Mouse (Mus musculus) hindbrain, embryonic 15.5 days (tissue): ENCODE results near the gene Perp. TPM values are rescaled to one million over a fixed set of nuclear protein-coding genes. Genes with fewer than 3 reads are reported as not detected.

Source experiments
- ATAC-seq: fragments of 200-750 bp; cut with Nextera tagmentation; 2 replicates; pipeline ENCODE4 v1.8.0; 2017; ENCODE audit warnings: low read depth, moderate number of reproducible peaks, moderate TSS enrichment; ENCODE audit not compliant: low FRiP score
- H3K27ac ChIP-seq: fragments of 300-500 bp; sonication (generic); replicated peaks from 2 replicates; pipeline ENCODE4 v1.5.1; 2015; ENCODE audit warnings: mild to moderate bottlenecking, inconsistent platforms
- H3K27me3 ChIP-seq: fragments of 300-500 bp; sonication (generic); 2 replicates; pipeline ENCODE4 v1.6.1; 2015; ENCODE audit warnings: control low read depth, inconsistent platforms
- H3K36me3 ChIP-seq: fragments of 300-500 bp; sonication (generic); 2 replicates; pipeline ENCODE4 v1.6.1; 2015; ENCODE audit warnings: control low read depth, inconsistent platforms
- H3K4me1 ChIP-seq: fragments of 300-500 bp; sonication (generic); replicated peaks from 2 replicates; pipeline ENCODE4 v1.6.1; 2015; ENCODE audit warnings: control low read depth, inconsistent platforms
- H3K4me2 ChIP-seq: fragments of 300-500 bp; sonication (generic); 2 replicates; pipeline ENCODE4 v1.6.1; 2015; ENCODE audit warnings: moderate library complexity, mild to moderate bottlenecking, inconsistent platforms
- H3K4me3 ChIP-seq: fragments of 300-500 bp; sonication (generic); 2 replicates; pipeline ENCODE4 v1.5.1; 2015; ENCODE audit warnings: mild to moderate bottlenecking, inconsistent platforms
- H3K9ac ChIP-seq: fragments of 300-500 bp; sonication (generic); 2 replicates; pipeline ENCODE4 v1.6.1; 2015; ENCODE audit warnings: inconsistent platforms
- H3K9me3 ChIP-seq: fragments of 300-500 bp; sonication (generic); 2 replicates; pipeline ENCODE4 v1.6.1; 2016; ENCODE audit warnings: control low read depth, inconsistent platforms
- WGBS: fragments of 180-500 bp; shearing (Covaris S2); methylation state at CpG from one replicate; pipeline ENCODE4 v1.1.7; 2015; 5-methylcytosine and 5-hydroxymethylcytosine counted together
- polyA plus RNA-seq: library from polyadenylated mRNA; unstranded; fragments of >200 nt; fragmentation: Nextera tagmentation; extraction: Ambion mirVana; gene quantifications from 2 replicates; pipeline ENCODE4 v1.2.1, GENCODE M21; 2015

The Perp gene
- polyA plus RNA-seq, 1 experiment from 2014 or later, result 10.0 TPM

DNA sequence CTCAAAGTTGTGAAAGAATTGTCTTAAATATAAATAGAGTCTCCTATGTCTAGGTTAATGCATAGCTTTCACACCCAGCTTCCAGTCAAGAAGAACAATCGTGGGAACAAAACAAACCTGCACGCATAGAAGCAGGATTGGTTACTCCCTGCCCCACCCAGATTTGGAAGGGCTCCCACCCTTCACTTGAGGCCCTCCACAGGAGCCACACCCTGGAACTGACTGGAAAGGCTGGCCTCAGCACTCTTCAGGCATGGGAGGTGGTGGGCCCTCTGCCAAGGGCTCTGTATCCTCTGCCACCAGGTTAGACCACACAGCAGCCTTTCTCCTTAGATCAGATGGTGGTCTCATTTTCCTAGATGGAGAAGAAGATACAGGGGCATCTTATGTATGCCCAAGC lies 26.2 kb downstream of the Perp start:
- ATAC-seq, result no peak
- no peak overlapping the region for H3K4me2 ChIP-seq

DNA sequence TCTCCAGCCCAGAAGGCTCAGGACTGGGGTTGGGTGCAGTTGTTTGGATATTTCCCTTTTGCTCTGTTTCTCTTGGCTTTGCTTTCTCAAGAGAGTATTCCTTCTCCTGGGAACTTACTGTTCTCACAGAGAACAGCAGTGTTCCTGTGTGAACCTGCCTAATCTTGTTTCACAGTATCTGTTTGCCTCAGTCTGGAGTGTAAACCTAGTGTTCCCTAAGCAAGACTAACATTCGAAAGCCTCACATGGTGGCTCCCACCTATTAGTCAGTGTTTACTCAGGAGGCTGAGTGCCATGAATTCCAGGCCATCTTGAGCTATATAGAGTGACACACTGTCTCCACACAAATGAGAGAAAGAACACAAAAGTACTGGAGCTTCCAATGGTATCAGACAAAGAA lies 31.4 kb downstream of the Perp start:
- no peak overlapping the region for H3K27ac ChIP-seq
- H3K36me3 ChIP-seq, result no peaks in the 10 kb centered on the region
- H3K4me1 ChIP-seq, result no peaks in the 10 kb centered on the region
- H3K9me3 ChIP-seq, result no peaks in the 10 kb centered on the region
- WGBS, result 65% methylated on average over 1 of the region's 1 CpGs
- no peak overlapping the region for H3K4me2 ChIP-seq
- H3K27me3 ChIP-seq, result no peaks in the 10 kb centered on the region
- ATAC-seq, result no peak
- no peak overlapping the region for H3K4me3 ChIP-seq
- no peak overlapping the region for H3K9ac ChIP-seq

More for the DNA sequence above, 26.2 kb downstream of the Perp start:
- no peak overlapping the region for H3K4me3 ChIP-seq
- H3K36me3 ChIP-seq, result no peaks in the 10 kb centered on the region
- no peaks in the 10 kb centered on the region for H3K27me3 ChIP-seq
- H3K27ac ChIP-seq, result no peak overlapping the region
- no peaks in the 10 kb centered on the region for H3K4me1 ChIP-seq
- whole genome bisulfite sequencing, result 91% methylated on average over 2 of the region's 2 CpGs
- no peak overlapping the region for H3K9ac ChIP-seq
- no peaks in the 10 kb centered on the region for H3K9me3 ChIP-seq

DNA sequence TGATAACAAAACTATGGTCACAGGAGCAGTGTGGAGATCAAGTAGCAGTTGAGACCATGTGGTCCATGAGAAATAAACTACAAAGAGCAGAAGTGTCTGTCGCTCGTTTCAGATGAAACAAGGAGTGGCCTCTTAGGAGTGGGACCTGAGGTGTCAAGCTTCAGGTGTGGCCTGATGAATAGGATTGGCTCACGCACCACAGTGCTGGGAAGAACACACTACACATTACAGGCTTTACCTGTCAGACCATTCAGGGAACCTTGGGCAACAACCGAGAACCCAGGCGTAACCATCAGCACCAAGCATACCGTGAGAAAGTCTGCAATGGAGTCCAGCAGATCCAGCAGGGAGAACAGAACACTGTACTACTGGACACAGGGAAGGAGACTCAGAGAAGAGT lies 33.3 kb downstream of the Perp start:
- Histone ChIP-seq H3K4me2 (no peak overlapping the region), H3K4me3 (no peak overlapping the region), H3K4me1 (no peaks in the 10 kb centered on the region), H3K9me3 (no peaks in the 10 kb centered on the region), H3K27ac (no peak overlapping the region), H3K36me3 (no peaks in the 10 kb centered on the region), H3K27me3 (no peaks in the 10 kb centered on the region), H3K9ac (no peak overlapping the region)
- ATAC-seq, result no peak
- 95% methylated on average over 6 of the region's 6 CpGs for WGBS

DNA sequence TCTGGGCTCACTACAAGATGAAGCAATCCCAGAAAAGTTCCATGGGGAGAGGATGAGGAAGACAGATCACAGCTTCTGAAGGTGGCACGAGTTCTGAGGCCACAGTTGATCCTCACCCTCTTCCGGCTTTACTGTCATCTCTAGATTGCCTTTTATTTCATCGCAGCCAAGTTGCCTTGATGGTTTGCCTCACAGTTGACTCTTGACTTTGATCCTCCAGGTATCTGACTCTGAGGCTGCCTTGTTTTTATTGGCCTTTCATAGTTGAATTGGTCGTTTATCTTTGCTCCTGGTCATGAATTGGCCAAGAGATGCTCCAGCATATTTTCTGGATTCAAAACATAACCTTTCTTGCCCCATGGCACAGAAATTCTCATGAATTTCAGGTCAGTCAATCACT lies 34.3 kb downstream of the Perp start:
- Histone ChIP-seq H3K9ac (no peak overlapping the region), H3K4me3 (no peak overlapping the region), H3K4me1 (no peaks in the 10 kb centered on the region), H3K9me3 (no peaks in the 10 kb centered on the region), H3K4me2 (no peak overlapping the region), H3K27me3 (no peaks in the 10 kb centered on the region), H3K36me3 (no peaks in the 10 kb centered on the region), H3K27ac (no peak overlapping the region)
- no peak for ATAC-seq
- 78% methylated on average over 4 of the region's 4 CpGs for WGBS

DNA sequence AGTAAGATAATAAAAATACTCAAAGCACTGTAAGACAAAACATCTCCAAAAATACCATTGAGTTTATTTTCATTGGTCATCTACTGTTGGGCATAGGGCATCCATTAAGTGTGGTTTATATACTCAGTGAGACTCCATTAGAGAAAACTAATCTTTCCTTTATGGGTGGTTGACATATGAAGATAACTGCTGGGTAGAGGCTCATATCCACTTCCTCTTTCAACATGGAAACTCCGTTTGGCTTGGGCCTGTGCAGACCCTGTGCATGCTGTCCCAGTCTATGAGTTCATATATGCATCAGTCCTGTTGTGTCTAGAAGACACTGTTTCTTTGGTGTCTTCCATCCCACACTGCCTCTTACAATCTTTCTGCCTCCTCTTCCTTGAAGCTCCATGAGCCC lies 34.9 kb downstream of the Perp start:
- no peak overlapping the region for H3K4me2 ChIP-seq
- no peak overlapping the region for H3K27ac ChIP-seq
- H3K36me3 ChIP-seq, result no peaks in the 10 kb centered on the region
- no peaks in the 10 kb centered on the region for H3K4me1 ChIP-seq
- H3K4me3 ChIP-seq, result no peak overlapping the region
- no peaks in the 10 kb centered on the region for H3K27me3 ChIP-seq
- no peaks in the 10 kb centered on the region for H3K9me3 ChIP-seq
- ATAC-seq, result no peak
- no peak overlapping the region for H3K9ac ChIP-seq
- 93% methylated on average over 1 of the region's 1 CpGs for WGBS

DNA sequence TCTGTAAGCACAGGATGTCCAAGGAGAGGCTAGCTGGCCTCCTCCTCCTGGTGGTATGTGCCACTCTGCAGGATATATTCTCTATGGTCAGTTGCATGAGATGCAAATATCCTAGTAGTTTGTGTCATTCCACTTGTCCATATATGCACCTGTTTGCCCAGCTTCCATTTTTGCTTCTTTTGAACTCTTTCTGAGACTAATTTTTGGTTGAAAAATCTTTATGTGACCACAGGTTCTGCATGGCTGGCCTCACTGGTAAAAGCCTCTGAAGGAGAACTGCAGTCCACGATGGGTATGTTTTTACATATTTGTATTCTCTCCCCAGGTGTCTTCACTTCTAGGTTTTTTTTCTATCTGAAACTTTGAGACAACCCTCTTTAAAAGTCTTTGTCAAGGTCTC lies 37.4 kb downstream of the Perp start:
- Histone ChIP-seq H3K36me3 (no peaks in the 10 kb centered on the region), H3K9ac (no peak overlapping the region), H3K27ac (no peak overlapping the region), H3K4me1 (no peaks in the 10 kb centered on the region), H3K4me3 (no peak overlapping the region), H3K27me3 (no peaks in the 10 kb centered on the region), H3K4me2 (no peak overlapping the region), H3K9me3 (no peaks in the 10 kb centered on the region)
- no peak for ATAC-seq
- 76% methylated on average over 1 of the region's 1 CpGs for WGBS

DNA sequence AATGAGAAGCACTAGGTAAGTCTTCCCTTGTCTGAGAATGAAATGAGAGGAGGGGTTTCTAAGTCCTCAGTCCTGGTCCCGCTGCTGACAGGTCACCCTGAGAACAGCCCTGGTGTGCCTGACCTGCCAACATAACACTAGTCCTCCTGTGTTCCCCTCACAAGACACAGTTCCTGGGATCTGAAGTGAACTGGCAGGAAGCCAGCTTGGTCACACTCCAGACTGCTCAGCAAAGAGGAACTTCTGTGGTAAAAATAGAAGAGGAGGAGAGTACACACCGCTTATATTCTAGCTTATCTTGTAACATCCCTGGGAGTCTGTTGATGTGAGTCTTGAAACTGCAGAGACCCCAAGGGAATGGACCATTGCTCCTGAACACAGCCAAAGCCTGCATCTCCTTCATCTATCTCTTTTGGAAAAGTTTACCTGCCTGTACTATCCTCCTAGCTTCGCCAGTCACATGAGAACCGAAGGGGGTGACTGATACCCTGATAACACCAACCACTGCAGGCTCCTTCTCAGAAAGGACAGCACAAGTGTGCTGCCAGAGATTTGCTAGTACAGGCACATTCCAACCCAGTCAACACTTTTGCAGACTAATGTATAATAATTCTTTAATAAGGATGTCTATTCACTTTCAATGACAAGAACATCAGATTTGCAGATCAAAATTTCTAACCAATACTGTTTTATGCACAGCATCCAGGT lies 42.3 kb downstream of the Perp start:
- ATAC-seq, result 0 out of 2 replicates have a peak, but pooled peaks have one; percentile 56
- H3K4me1 ChIP-seq, result no peaks in the 10 kb centered on the region
- no peaks in the 10 kb centered on the region for H3K36me3 ChIP-seq
- no peak overlapping the region for H3K4me3 ChIP-seq
- no peak overlapping the region for H3K27ac ChIP-seq
- no peak overlapping the region for H3K4me2 ChIP-seq
- H3K9ac ChIP-seq, result no peak overlapping the region
- no peaks in the 10 kb centered on the region for H3K27me3 ChIP-seq
- WGBS, result 79% methylated on average over 4 of the region's 4 CpGs
- no peaks in the 10 kb centered on the region for H3K9me3 ChIP-seq

DNA sequence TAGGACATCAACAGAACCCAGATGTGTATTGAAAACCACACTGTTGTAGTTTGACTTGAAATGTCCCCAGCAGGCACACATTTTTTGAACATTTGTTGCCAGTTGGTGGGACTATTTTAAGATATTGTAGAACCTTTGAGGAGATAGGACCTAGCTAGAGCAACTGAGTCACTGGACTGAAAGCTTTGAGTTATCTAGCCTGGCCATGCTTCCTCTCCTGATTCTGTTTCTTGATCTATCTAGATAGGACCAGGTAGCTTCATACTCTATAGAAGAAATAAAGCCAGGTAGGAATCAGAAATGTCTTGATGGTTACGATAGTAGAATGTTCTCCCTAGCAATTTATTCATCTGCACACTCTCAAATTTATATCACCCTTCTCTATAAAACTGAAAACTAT lies 43.9 kb downstream of the Perp start:
- Histone ChIP-seq H3K27me3 (no peaks in the 10 kb centered on the region), H3K4me1 (no peaks in the 10 kb centered on the region), H3K9me3 (no peaks in the 10 kb centered on the region), H3K27ac (no peak overlapping the region), H3K4me2 (no peak overlapping the region), H3K36me3 (no peaks in the 10 kb centered on the region), H3K4me3 (no peak overlapping the region), H3K9ac (no peak overlapping the region)
- 97% methylated on average over 1 of the region's 1 CpGs for WGBS
- no peak for ATAC-seq

DNA sequence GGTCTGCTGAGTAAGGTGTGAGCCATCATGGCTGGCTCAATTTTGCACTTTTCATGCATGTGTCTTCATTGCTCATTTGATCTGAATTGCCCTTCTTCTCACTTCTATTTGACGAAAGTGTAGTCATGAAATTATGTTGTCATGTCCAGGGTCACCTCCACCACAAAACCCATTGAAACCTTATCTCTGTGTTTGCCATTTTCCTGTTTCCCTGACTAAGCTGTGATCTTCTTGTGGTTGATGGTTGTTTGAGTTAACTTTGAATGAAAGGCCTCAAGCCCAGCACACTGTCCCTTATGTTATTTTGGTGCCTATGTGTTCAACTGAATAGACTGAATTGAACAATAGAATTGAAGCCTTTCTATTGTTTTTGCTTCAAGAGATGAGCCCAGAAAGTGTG lies 44.4 kb downstream of the Perp start:
- ATAC-seq, result no peak
- Histone ChIP-seq H3K9me3 (no peaks in the 10 kb centered on the region), H3K36me3 (no peaks in the 10 kb centered on the region), H3K9ac (no peak overlapping the region), H3K4me3 (no peak overlapping the region), H3K27me3 (no peaks in the 10 kb centered on the region), H3K27ac (no peak overlapping the region), H3K4me1 (no peaks in the 10 kb centered on the region), H3K4me2 (no peak overlapping the region)
- WGBS, result 93% methylated on average over 1 of the region's 1 CpGs

DNA sequence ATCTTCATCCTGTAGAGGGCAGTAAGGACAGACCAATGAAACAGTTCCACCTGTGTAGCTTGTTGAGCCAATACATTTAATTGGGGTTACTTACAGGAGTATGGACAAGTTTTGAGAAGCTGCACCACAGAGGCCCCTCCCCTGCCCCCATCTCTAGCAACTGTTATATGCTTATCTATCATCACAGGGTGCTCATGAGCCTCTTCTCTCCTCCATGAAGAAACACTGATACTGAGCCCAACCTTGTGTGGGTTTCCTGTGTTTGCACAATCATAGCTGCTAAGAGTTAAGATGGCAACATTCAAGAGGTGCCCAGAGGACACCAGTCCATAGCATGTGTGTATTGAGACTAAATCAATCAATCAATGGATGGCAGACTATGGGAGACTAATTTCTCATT lies 46.3 kb downstream of the Perp start:
- H3K4me2 ChIP-seq, result no peak overlapping the region
- no peaks in the 10 kb centered on the region for H3K27me3 ChIP-seq
- H3K4me3 ChIP-seq, result no peak overlapping the region
- no peak overlapping the region for H3K9ac ChIP-seq
- no peak for ATAC-seq
- no peaks in the 10 kb centered on the region for H3K4me1 ChIP-seq
- H3K36me3 ChIP-seq, result no peaks in the 10 kb centered on the region
- no peaks in the 10 kb centered on the region for H3K9me3 ChIP-seq
- no peak overlapping the region for H3K27ac ChIP-seq

DNA sequence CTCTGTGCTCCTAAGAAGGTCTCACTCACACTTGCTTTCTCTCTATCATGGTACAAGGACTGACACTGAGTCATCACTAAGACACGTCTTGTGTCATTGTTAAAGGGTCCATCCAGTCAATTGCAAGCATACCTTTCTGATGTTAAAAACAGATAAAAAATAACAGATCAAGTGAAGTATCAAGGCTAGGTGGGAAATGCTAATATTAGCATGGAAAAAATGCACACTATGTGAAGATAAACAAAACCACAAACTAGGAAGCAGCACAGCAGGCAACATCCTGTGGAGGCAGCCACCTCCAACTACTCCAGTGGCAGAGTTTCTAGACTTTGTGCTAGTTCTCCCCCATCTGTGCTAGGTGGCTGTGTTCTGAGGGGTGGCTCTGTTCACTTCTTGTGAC lies 47.3 kb downstream of the Perp start:
- H3K9ac ChIP-seq, result no peak overlapping the region
- no peak overlapping the region for H3K4me3 ChIP-seq
- H3K27me3 ChIP-seq, result no peaks in the 10 kb centered on the region
- no peak overlapping the region for H3K4me2 ChIP-seq
- ATAC-seq, result no peak
- H3K27ac ChIP-seq, result no peak overlapping the region
- H3K9me3 ChIP-seq, result no peaks in the 10 kb centered on the region
- 85% methylated on average over 1 of the region's 1 CpGs for WGBS
- no peaks in the 10 kb centered on the region for H3K36me3 ChIP-seq
- H3K4me1 ChIP-seq, result no peaks in the 10 kb centered on the region

DNA sequence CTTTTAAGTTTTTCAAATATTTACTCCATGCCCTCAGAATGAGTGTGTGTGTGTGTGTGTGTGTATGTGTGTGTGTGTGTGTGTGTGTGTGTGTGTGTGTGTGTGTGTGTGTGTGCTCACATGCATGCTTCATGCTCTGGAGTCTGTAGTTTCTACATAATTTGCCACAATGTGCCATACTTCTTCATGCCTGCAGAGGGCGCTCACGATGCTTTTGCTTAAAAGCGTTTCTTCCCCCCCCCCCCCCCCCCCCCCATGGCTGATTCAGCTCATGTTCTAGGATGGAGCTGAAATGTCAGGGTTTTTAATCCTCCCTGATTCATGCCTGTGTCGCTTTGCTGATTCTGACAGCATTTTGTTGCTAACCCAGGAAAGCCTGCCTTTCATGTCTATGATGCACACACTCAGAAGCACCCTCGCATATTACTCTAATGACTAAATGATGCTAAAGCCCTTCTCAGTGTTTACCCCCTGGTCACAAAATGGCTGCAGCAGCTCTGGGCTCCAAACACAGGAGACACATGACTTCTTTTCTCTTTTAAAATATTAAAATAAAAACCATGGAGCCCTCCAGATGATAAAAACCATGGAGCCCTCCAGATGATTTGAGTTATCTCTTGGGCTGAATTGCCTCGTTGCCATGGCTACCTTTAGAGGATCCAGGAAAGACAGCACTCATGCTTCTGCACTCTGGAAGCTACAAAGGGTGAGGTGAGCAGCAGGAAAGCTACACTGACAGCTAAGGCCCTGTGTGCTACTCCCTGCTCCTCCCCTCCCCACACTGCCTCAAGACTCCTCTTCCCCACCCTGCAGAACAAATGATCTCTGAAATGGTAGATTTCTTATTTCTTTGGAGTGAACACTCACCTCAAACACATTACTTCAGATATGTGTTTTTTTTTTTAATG lies 49.7 kb downstream of the Perp start:
- no peak overlapping the region for H3K4me3 ChIP-seq
- H3K9ac ChIP-seq, result no peak overlapping the region
- 46% methylated on average over 5 of the region's 6 CpGs for WGBS
- no peak overlapping the region for H3K4me2 ChIP-seq
- ATAC-seq, result peak; percentile 56; the same call in 1 of the 2 replicates
- H3K4me1 ChIP-seq, result 0 out of 2 replicates have a peak, but pooled peaks cover 3% of the 10 kb centered on the region
- no peak overlapping the region for H3K27ac ChIP-seq
- H3K9me3 ChIP-seq, result no peaks in the 10 kb centered on the region
- no peaks in the 10 kb centered on the region for H3K36me3 ChIP-seq
- H3K27me3 ChIP-seq, result no peaks in the 10 kb centered on the region
